Mouse (Mus musculus) forebrain, embryonic 10.5 days (tissue): ENCODE results near the gene Gm45716. TPM values are rescaled to one million over a fixed set of nuclear protein-coding genes. Genes with fewer than 3 reads are reported as not detected.

Source experiments
- DNase-seq: peaks from one replicate; pipeline ENCODE4 v3.0.0-alpha.2; 2017; ENCODE audit warnings: low spot score; ENCODE audit errors: extremely low spot score
- H3K27ac ChIP-seq: fragments of 300-500 bp; sonication (generic); 2 replicates; pipeline ENCODE4 v1.5.1; 2016; ENCODE audit warnings: mild to moderate bottlenecking
- H3K27me3 ChIP-seq: fragments of 300-500 bp; sonication (generic); 2 replicates; pipeline ENCODE4 v1.6.1; 2016; ENCODE audit warnings: mild to moderate bottlenecking; ENCODE audit not compliant: poor library complexity, severe bottlenecking
- H3K36me3 ChIP-seq: fragments of 300-500 bp; sonication (generic); replicated peaks from 2 replicates; pipeline ENCODE4 v1.6.1; 2016; ENCODE audit warnings: mild to moderate bottlenecking, moderate library complexity
- H3K4me1 ChIP-seq: fragments of 300-500 bp; sonication (generic); 2 replicates; pipeline ENCODE4 v1.6.1; 2016
- H3K4me3 ChIP-seq: fragments of 300-500 bp; sonication (generic); 2 replicates; pipeline ENCODE4 v1.5.1; 2016; ENCODE audit warnings: mild to moderate bottlenecking, moderate library complexity
- H3K9me3 ChIP-seq: fragments of 300-500 bp; sonication (generic); 2 replicates; pipeline ENCODE4 v1.6.1; 2016; ENCODE audit warnings: mild to moderate bottlenecking, moderate library complexity
- WGBS: fragments of 180-500 bp; shearing (Covaris S2); methylation state at CpG from one replicate; pipeline ENCODE4 v1.1.7; 2016; 5-methylcytosine and 5-hydroxymethylcytosine counted together
- polyA plus RNA-seq: library from polyadenylated mRNA; unstranded; fragments of >200 nt; fragmentation: Nextera tagmentation; extraction: Ambion mirVana; gene quantifications from 2 replicates; pipeline ENCODE4 v1.2.1, GENCODE M21; 2016

Gm45716 gene
- polyA plus RNA-seq: 14.7 and 16.9 TPM in 2 replicates

- WGBS: 93% methylated on average over 7 of the region's 7 CpGs
- DNase-seq: no peak
- H3K27me3 ChIP-seq: no peaks in the 10 kb centered on the region
- no peaks in the 10 kb centered on the region for H3K36me3 ChIP-seq
- H3K27ac ChIP-seq: no peak within 1 kb of the TSS
- H3K9me3 ChIP-seq: no peaks in the 10 kb centered on the region
- no peaks in the 10 kb centered on the region for H3K4me1 ChIP-seq
- no peak within 1 kb of the TSS for H3K4me3 ChIP-seq
These were observed at the start of gene Gm45716 for GRCm38 (mm10) chr11:90187441-90187840. Gm45716 (plus strand) TSS chr11:90187683.

GRCm38 (mm10) chr11:90142393-90142792 lies 45.1 kb upstream of the Gm45716 start:
- 60% methylated on average over 4 of the region's 4 CpGs for WGBS
- DNase-seq: no peak
- Histone ChIP-seq H3K4me3 (no peak overlapping the region), H3K36me3 (no peaks in the 10 kb centered on the region), H3K27me3 (no peaks in the 10 kb centered on the region), H3K9me3 (no peaks in the 10 kb centered on the region), H3K4me1 (peaks cover 11% of the 10 kb centered on the region), H3K27ac (no peak overlapping the region)

DNA sequence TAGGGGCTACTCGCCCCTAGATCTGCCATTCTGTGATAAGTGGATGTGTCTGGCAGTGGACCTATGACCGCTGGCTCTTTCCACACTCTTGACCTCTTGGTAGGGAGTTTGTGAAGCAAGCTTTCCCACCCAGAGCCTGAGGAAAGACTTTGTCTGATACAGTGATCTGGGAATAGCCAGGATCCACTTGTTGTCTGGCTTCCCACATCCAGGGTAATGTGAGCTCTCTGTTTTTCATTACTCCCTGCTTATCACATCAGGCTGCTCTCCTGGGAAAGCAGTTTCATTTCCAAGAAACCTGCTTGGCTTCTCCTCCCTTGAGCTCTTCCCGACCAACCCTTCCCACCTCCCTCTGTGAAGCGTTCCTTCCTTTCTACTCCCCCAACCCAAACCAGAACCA lies 44.5 kb upstream of the Gm45716 start:
- DNase-seq: no peak
- Histone ChIP-seq H3K36me3 (no peaks in the 10 kb centered on the region), H3K4me1 (0 out of 2 replicates have a peak, but pooled peaks cover 8% of the 10 kb centered on the region), H3K9me3 (no peaks in the 10 kb centered on the region), H3K4me3 (no peak overlapping the region), H3K27me3 (no peaks in the 10 kb centered on the region), H3K27ac (no peak overlapping the region)
- 69% methylated on average over 4 of the region's 4 CpGs for WGBS

DNA sequence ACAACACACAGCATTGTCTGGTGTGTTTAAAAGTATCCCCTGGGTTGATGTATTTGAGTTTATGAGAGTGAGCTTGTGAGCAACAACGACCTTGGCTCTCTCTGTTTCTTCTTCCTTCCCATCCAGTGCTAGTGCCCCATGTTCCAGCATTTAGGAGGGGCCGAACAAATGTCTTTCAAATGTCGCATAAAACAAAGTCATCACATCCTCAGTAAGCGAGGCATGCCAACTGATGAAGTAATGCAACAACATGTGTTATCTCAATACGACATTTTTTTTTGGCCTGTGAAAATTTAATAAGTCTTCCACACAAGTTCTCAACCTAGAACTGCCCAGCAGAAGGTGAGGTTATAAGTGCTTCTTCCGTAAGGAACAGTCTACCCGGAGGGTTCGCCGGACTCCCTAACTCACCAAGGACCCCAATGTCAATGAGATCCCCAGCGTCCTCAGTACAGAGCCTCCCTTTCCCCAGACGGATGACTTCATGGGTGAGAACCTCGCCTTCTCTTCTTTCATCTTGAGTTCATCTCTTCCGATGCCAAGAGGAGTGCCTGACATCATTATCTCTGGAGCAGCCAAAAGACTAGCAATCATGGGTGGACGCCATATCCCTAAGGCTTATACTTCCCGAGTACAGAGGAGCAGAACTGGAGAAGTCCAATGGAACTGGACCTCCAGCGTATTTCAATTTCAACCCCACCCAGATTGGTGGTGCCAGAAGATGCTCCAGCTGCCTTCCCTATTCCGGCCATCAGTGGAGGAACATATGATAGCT lies 41.2 kb upstream of the Gm45716 start:
- 92% methylated on average over 17 of the region's 17 CpGs for WGBS
- H3K27me3 ChIP-seq: no peaks in the 10 kb centered on the region
- no peak overlapping the region for H3K27ac ChIP-seq
- H3K4me1 ChIP-seq: 0 out of 2 replicates have a peak, but pooled peaks cover 8% of the 10 kb centered on the region
- H3K36me3 ChIP-seq: no peaks in the 10 kb centered on the region
- H3K4me3 ChIP-seq: no peak overlapping the region
- no peak for DNase-seq
- no peaks in the 10 kb centered on the region for H3K9me3 ChIP-seq

DNA sequence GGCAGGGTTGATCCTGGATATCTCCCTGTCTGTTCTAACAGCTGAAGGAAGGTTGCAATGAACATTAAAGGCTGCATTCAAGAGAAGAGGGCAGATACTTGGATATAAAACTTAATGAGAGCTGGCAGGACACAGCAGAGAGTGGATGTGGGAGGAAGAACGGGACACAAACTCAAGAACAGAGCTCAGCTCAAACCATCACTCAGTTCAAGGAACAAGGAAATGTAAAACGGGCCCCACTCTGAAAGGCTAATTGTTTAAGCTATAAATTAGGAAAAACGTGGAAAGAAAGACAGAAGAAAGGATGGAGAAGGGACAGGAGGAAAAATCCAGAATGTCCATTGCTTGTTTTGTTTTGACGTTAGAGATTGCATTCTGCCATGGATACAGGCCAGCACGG lies 32.4 kb upstream of the Gm45716 start:
- Histone ChIP-seq H3K36me3 (no peaks in the 10 kb centered on the region), H3K27ac (peak overlapping the region; percentile 69), H3K4me1 (peaks cover 10% of the 10 kb centered on the region), H3K4me3 (no peak overlapping the region), H3K9me3 (no peaks in the 10 kb centered on the region), H3K27me3 (no peaks in the 10 kb centered on the region)
- WGBS: 69% methylated on average over 5 of the region's 5 CpGs
- no peak for DNase-seq

GRCm38 (mm10) chr11:90155466-90155865 lies 32.0 kb upstream of the Gm45716 start:
- peaks cover 10% of the 10 kb centered on the region for H3K4me1 ChIP-seq
- no peak overlapping the region for H3K4me3 ChIP-seq
- no peaks in the 10 kb centered on the region for H3K36me3 ChIP-seq
- no peaks in the 10 kb centered on the region for H3K27me3 ChIP-seq
- no peak for DNase-seq
- H3K27ac ChIP-seq: peak overlapping the region; percentile 69
- WGBS: 26% methylated on average over 2 of the region's 2 CpGs
- H3K9me3 ChIP-seq: no peaks in the 10 kb centered on the region

DNA sequence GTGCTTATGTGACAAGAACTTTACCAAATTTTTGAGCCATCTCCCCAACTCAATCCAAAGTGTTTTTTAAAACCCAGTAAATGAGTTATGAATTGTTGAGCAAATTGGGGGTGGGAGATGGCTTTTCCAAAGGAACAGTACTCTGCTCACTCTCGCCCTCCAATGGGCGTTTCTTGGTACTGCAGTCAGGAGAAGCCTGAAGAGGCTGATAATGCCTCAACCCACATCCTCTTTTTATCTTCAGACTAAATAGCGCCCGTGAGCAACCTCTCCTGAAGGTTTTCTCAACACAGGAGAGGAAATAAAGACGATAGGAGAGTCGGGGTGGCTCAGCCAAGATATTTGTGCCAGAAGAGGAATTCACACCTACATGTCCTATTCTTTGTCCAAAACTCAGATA lies 19.7 kb upstream of the Gm45716 start:
- Histone ChIP-seq H3K27ac (no peak overlapping the region), H3K4me1 (peaks cover 4% of the 10 kb centered on the region; the same call in 1 of the 2 replicates), H3K4me3 (no peak overlapping the region), H3K9me3 (no peaks in the 10 kb centered on the region), H3K27me3 (peaks cover 7% of the 10 kb centered on the region; the same call in 1 of the 2 replicates), H3K36me3 (no peaks in the 10 kb centered on the region)
- DNase-seq: no peak
- WGBS: 21% methylated on average over 6 of the region's 6 CpGs

DNA sequence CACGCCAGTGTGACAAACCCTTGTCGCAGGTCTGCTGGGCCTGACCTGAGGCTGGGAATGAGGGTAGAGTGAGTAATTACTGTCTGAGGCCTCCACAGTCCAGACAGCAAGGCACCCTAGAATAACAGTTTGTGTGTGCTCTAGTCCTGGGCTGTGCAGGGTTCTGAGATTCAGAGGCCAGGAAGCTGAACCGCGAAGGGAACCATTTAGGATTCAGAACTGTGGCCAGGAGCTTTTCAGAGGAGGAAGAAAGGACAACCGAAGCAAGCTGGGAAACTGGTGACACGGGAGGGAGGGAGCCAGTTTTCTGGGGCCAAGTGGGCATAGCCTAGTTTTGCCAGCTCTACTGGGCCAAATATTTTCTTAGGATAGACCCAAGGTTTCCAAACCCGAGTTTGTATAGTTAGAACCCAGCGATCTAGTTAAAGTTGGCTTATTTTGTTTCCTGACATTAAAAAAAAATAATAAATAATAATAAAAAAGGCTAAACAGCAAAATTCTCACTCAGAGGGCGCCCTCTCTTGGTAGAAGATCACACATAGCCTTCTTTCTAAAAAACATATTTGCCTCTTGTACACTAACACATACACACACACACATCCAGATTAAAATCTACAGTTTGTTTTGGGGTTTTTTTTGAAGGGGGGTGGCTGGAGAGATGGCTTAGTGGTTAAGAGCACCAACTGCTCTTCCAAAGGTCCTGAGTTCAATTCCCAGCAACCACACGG lies 19.0 kb upstream of the Gm45716 start:
- H3K27me3 ChIP-seq: peaks cover 7% of the 10 kb centered on the region; the same call in 1 of the 2 replicates
- H3K27ac ChIP-seq: no peak overlapping the region
- peaks cover 4% of the 10 kb centered on the region; the same call in 1 of the 2 replicates for H3K4me1 ChIP-seq
- H3K9me3 ChIP-seq: no peaks in the 10 kb centered on the region
- H3K4me3 ChIP-seq: no peak overlapping the region
- H3K36me3 ChIP-seq: no peaks in the 10 kb centered on the region
- 84% methylated on average over 10 of the region's 10 CpGs for WGBS
- no peak for DNase-seq

DNA sequence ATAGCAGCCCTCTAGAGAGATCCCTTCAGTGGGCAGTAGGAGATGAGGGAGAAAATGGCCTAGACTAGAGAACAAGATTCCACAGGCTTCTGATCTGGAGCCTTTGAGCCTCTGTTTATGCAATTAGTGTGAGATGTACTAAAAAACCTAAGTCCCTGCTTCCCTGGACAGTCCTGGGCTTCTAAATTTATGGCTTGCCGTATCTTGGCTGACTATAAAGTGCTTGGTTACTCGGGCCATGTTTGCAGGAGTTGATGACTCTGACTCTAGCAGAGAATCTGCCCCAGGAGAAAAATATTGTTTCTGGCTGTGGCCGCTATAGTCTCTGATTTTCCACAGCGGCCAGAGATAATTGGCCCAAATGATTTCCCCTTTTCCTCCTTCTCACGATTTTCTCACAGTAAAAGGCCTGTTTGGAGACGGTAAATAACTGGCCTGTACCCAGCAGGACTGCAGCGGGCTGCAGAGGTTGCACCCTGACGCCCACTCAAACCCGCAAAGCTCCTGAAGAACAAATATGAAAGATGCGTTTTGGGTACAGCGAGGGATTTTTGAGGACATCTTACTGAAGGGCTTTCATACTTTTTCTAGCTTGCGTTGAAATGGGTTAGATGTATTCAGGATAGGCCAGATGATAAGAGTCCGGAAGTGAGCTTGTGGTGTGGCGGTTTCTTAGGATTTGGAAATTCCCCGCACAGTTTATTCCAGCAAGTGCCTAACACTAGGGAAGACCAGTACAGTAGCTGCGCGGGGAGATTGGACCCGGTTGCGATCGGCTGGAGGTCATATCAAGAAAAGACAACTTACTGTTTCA lies 18.1 kb upstream of the Gm45716 start:
- no peaks in the 10 kb centered on the region for H3K36me3 ChIP-seq
- H3K27me3 ChIP-seq: peaks cover 7% of the 10 kb centered on the region; the same call in 1 of the 2 replicates
- no peak overlapping the region for H3K27ac ChIP-seq
- no peak for DNase-seq
- H3K9me3 ChIP-seq: no peaks in the 10 kb centered on the region
- H3K4me1 ChIP-seq: peaks cover 3% of the 10 kb centered on the region; the same call in 1 of the 2 replicates
- peak overlapping the region; percentile 23; the same call in 1 of the 2 replicates for H3K4me3 ChIP-seq
- 69% methylated on average over 20 of the region's 20 CpGs for WGBS

DNA sequence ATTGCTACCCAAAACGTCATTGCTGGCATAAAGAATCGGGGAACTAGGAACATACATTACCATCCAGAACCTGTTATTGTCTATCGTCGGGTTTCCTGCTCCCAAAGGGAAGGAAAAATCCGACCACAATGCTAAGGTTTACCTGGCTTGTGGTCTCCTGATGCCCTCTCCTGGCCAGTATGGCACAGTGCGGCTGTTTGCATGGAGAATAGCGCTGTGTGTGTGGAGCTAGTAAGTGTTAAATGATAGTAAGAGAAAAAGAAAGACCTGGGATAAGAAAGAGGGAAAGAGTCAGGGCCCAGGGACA lies 17.5 kb upstream of the Gm45716 start:
- 4% methylated on average over 7 of the region's 7 CpGs for WGBS
- Histone ChIP-seq H3K4me3 (peak overlapping the region; percentile 23; the same call in 1 of the 2 replicates), H3K27me3 (peaks cover 7% of the 10 kb centered on the region; the same call in 1 of the 2 replicates), H3K4me1 (no peaks in the 10 kb centered on the region), H3K27ac (no peak overlapping the region), H3K9me3 (no peaks in the 10 kb centered on the region), H3K36me3 (no peaks in the 10 kb centered on the region)
- DNase-seq: peak; percentile 76

DNA sequence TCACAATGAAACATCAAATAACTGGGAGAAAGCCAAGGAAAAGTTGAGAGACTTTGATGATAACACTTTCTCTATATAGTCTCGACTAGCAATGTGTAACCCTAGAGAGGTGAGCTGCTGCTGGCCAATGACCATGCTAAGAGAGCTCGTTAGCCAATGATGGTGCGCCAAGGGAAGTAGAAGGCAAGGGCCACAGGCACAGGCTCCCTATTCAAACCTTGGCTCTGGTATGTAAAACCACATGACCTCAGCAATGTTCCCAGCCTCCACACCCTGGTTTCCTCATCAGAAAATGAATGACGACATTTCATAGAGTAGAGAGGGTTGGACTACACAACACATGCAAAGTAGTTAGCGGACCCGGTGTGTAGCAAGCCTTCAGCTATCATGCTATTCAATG lies 15.2 kb upstream of the Gm45716 start:
- no peaks in the 10 kb centered on the region for H3K4me1 ChIP-seq
- H3K27ac ChIP-seq: no peak overlapping the region
- WGBS: 92% methylated on average over 6 of the region's 6 CpGs
- DNase-seq: no peak
- H3K4me3 ChIP-seq: no peak overlapping the region
- peaks cover 7% of the 10 kb centered on the region; the same call in 1 of the 2 replicates for H3K27me3 ChIP-seq
- no peaks in the 10 kb centered on the region for H3K9me3 ChIP-seq
- no peaks in the 10 kb centered on the region for H3K36me3 ChIP-seq

GRCm38 (mm10) chr11:90175634-90176300 lies 11.7 kb upstream of the Gm45716 start:
- Histone ChIP-seq H3K9me3 (no peaks in the 10 kb centered on the region), H3K4me3 (no peak overlapping the region), H3K36me3 (no peaks in the 10 kb centered on the region), H3K27ac (no peak overlapping the region), H3K27me3 (no peaks in the 10 kb centered on the region), H3K4me1 (no peaks in the 10 kb centered on the region)
- DNase-seq: no peak
- WGBS: 93% methylated on average over 14 of the region's 14 CpGs
